Mouse (Mus musculus) gastrocnemius, postnatal 4 days (tissue): ENCODE results near the gene 9530053A07Rik. TPM values are rescaled to one million over a fixed set of nuclear protein-coding genes. Genes with fewer than 3 reads are reported as not detected.

Experiments used
- DNase-seq, 2 experiments: peaks; one replicate each; pipeline ENCODE4 v3.0.0; 2021 to 2022; ENCODE audit warnings: low spot score in 2 of 2, mixed read lengths in 2 of 2
- total RNA-seq, 2 experiments: library from RNA; stranded (reverse); gene quantifications; 2 replicates each; pipeline ENCODE4 v1.2.3; 2021

9530053A07Rik gene
- total RNA-seq, 2 experiments from 2014 or later = not detected

GRCm38 (mm10) chr7:28214142-28214541 is 84.9 kb downstream of the 9530053A07Rik start:
- DNase-seq = peak; percentile 35 to 69

Other genes with a start within 250 kb of the 9530053A07Rik start
- gene Zfp974, start 200.0 kb upstream of the 9530053A07Rik start, total RNA-seq = 1 to 10 TPM; 7.7 to 9.3 TPM
- 1 to 10 TPM; 7.8 to 8.8 TPM for gene Zfp780b, start 150.3 kb upstream of the 9530053A07Rik start, total RNA-seq
- 1 to 10 TPM; 1.2 to 1.4 TPM for gene Zfp850, start 115.4 kb upstream of the 9530053A07Rik start, total RNA-seq
- 100 to 1,000 TPM; 129 to 150 TPM for gene Psmc4, start 79.4 kb upstream of the 9530053A07Rik start, total RNA-seq
- gene Fcgbp, start 58.2 kb upstream of the 9530053A07Rik start, total RNA-seq = under 1 TPM in 1 of 2 experiments, not detected in 1; 0.05 TPM
- 10 to 100 TPM; 61.2 to 64.8 TPM for gene Fbl, start 40.2 kb downstream of the 9530053A07Rik start, total RNA-seq
- 100 to 1,000 TPM; 118 to 131 TPM for gene Dyrk1b, start 50.0 kb downstream of the 9530053A07Rik start, total RNA-seq
- 10 to 100 TPM; 23.0 to 26.4 TPM for gene Eid2, start 138.4 kb downstream of the 9530053A07Rik start, total RNA-seq
- 10 to 100 TPM; 10.7 to 12.0 TPM for gene Eid2b, start 148.3 kb downstream of the 9530053A07Rik start, total RNA-seq
- gene Selenov, start 161.7 kb downstream of the 9530053A07Rik start, total RNA-seq = not detected
- not detected for gene Dll3, start 172.8 kb downstream of the 9530053A07Rik start, total RNA-seq
- gene Timm50, start 182.6 kb downstream of the 9530053A07Rik start, total RNA-seq = 10 to 100 TPM; 48.9 to 50.0 TPM
- 10 to 100 TPM; 76.6 to 78.9 TPM for gene Supt5, start 209.3 kb downstream of the 9530053A07Rik start, total RNA-seq
- 1,000 to 10,000 TPM; 1,034 to 1,195 TPM for gene Rps16, start 221.2 kb downstream of the 9530053A07Rik start, total RNA-seq
- gene Plekhg2, start 243.1 kb downstream of the 9530053A07Rik start, total RNA-seq = 10 to 100 TPM; 41.9 to 42.8 TPM